Mouse (Mus musculus) layer of hippocampus, adult 9-10 months (tissue): ENCODE measurements around the gene Krt33a.

Source experiments
- DNase-seq: peaks from one replicate; pipeline ENCODE4 v3.0.0; 2022; ENCODE audit warnings: low spot score

The Krt33a gene

DNA sequence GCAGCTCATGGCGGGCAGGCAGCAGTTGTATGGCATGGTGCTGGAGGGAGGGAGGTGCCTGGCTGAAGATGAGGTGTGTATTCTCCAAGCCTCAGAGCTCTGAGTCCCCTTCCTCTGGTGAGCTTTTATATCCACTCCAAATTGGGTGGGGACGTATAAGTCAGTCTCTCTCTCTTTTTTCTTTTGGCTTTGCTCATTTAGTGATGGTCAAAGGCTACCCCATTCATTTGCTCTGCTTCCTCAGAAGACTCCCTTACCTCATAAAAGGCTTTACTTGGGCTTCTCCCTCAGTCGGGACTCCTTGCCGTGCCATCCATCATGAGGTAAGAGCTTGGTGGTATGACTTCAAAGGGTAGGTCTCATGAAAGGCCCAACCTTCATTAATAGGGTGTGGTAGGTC, at the start of gene Krt33a:
TSS of gene Krt33a (minus strand) at position 101 of the 400 bp plus-strand sequence.
- DNase-seq, result no peak

DNA sequence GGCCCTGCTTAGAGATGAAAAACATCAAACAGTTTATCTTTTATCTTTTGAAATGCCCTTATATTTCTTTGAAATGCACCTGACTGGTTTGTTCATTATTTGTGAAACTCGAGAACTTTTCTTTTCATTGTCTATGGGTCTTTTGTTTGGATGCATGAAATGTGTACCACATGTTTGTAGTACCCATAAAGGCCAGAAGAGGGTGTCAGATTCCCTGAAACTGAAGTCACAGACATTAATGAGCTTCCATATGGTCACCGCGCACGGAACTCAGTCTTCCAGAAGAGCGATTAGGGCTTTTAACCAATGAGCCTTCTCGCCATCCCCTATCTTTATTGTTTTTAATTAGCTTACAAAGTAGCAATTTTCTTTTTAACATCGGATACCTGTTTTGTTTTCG, 42.9 kb upstream of the Krt33a start:
- no peak for DNase-seq

DNA sequence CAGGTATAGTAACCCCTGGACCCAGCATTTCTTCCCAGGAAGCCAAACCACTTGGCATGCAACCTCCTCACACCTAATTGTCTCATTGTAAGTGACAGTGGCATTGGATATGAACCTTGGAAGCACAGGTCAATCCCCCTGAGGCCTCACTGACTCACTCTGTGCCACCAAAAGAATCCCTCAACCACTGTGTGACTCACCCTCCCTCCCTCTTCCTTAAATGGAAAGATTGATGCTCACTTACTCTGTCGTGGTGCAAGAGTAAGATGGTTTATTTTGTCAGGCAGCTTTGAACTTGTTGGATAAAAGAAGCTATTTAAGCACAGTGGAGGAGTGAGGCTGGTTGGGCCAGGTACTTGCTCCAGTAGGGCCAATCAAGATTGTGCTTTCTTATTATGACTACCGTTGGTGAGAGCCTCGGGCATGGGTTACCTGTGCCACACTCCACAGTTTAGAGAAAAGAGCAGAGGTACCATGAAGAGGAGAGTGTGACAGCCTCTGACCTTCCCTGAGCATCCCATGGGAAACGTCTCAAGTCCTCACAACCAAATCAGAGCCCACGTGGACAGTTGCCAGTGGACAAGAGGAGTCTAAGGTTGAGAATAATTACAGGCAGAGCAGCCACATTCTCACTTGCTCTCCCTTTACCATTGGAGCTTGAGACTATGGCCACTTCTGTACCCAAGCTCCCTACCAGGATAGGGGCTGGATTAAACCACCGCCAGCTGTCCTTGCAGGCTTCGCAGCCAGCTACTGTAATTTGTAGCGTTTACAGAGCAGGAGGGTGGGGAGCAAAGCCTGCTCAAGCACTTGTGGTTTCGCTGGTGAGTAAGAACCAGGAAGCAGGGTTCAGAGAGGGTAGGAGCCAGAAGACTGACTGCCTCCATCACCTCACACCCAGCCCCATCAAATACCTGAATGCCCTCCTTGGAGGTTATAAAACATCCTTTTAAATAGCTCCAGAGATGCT, 40.0 kb upstream of the Krt33a start:
- no peak for DNase-seq

DNA sequence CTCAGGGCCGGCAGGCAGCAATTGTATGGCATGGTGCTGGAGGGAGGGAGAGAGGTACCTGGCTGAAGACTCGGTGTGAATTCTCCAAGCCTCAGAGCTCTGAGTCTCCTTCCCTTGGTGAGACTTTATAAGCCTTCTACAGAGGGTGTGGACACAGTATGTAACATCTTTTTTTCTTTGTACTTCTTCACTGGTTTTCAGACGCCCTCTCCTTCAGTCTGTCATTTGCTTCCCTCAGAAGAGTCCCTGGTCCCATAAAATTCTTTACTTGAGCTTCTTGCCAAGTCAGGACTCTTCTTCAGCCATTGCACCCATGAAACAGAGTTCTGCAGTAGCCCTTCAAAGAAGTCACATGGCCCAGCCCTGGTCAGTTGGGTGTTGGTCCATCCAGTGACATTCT, 34.4 kb upstream of the Krt33a start, which contains the start of gene Krt31:
TSS of gene Krt31 (minus strand) at position 101 of the 400 bp plus-strand sequence.
- no peak for DNase-seq

DNA sequence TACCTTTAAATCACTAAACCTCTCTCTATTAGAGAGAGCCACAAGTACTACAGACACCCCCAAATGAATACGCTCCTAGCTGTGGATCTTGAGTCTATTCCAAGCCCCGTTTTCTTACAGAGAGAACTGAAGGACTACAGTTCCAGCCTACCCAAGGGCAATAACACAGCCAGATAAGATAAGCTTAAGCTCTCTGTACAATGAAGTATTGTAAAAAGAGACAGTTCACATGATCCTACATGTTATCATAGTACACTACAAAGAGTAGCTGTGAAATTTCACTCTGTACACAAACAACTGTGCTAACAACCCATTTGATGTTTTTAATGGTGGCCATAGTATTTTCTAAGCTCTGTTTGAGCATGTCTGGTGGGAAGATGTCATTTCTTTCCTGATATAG, 31.2 kb upstream of the Krt33a start:
- DNase-seq, result no peak

DNA sequence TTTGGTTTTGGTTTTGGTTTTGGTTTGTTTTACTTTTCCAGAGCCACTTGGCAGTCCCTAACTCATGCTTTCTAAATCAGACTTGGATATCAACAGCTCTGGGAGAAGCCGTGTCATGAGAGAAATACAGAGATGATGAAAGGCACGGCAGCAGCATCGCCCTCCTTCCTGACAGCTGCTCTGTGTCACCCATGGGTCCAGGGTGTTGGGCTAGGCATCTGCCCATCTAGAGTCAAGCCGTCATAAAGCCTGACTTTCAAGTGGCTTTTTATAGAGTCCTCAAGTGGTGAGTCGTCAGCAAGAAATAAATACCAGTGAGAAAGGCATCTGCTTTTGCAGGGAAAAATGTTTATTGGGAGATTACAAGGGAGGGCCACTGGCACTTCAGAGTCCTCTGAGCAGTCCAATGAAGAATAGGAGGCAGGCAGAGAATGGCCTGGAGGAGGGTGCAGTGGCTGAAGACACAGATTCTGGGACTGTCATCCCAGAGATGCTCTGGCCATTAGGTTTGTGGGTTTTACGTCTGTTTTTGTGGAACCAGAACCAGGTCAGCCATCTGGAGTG, 30.4 kb upstream of the Krt33a start:
- DNase-seq, result no peak

DNA sequence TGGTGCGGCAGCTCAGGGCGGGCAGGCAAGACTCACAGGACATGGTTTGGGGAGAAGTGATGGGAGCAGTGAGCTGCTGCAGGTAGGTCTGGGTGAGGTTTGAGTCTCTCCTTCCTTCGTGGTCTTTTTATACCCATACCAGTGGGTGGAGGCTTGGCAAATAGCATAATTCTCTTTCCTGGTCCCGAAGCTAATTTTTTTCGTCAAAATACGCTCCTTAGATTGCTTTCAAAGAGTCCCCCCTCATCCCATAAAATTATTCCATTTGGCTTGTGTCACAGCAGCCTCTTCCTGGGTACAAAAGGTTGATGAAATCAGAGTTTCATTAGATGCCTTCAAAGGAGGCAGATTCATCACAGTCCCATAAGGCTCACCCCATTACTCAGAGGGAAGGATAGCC, 25.4 kb upstream of the Krt33a start, which contains the start of gene Krt34:
TSS of gene Krt34 (minus strand) at position 101 of the 400 bp plus-strand sequence.
- DNase-seq, result no peak

DNA sequence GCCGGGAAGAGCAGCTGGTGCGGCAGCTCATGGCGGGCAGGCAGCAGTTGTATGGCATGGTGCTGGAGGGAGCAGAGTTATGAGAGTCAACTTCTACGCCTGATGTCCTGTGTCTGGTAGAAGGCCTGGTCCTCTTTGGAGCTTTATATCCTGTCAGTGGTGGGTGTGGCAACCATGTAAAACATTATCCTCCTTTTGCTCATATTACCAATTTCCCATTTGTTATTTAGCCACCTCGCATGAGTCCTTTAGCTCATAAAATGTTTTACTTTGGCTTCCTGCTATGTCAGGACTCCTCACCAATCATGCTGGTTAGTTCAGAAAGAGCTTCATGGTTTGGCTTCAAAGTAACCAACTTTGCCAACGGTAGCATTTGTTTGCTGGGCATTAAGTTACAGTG, 13.8 kb upstream of the Krt33a start, which contains the start of gene Krt33b:
TSS of gene Krt33b (minus strand) at position 101 of the 400 bp plus-strand sequence.
- DNase-seq, result no peak

DNA sequence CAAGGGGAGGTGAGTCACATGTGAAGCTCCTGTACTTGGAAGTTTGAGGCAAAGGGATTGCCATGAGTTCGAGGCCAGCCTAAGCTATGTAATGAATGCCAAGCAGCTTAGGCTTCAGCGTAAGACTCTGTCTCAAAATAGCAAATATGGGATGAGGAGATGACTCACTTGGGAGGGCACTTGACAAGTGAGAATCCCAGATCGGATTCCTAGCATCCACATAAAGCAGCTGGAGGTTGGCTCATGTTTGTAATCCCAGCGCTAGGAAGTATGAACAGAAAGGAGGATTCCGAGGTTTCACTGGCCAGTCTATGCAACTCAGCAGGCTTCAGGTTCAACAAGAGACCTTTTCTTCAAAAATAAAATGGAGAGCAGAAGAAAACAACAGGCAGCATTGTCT, 5.4 kb upstream of the Krt33a start:
- no peak for DNase-seq

DNA sequence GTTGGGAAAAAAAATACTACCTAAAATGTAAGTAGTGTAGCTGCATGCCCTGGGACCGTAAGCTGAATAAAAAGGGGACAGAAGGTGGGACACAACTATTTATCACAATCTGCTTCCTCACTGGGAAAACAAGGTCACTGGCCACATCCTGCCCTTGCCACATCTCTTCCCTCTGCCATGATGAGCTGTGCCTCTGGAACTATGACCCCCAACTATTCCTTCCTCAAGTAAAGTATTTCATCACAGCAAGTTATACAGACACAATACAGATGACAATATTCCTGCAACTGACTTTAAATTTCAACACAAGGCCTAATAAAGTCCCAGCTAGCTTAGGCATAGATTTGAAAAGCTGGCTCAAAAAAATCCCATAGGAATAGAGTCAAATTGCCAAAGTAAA, 3.5 kb upstream of the Krt33a start:
- no peak for DNase-seq

DNA sequence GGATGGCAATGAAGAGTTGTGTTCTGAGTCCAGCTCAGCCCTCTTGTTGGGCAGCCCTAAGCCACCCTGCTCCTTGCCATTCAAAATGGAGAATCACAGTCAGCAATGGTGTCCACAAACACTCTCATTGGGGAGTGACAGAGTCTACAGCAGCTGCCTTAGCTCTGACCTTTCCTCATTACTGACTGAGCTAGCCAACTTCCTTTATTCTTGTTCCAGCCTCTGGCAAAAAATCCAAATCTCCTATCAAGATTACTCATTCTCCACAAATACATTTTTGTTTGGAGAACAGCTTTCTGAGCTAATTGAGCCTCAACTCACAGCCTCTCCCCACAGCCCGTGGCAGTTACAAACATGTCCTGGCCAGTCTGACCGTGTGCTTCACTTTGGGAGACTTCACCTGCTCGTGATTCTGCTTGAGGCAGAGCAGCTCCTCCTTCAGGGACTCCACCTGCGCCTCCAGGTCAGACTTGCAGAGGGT, 2.3 kb downstream of the Krt33a start:
- no peak for DNase-seq

DNA sequence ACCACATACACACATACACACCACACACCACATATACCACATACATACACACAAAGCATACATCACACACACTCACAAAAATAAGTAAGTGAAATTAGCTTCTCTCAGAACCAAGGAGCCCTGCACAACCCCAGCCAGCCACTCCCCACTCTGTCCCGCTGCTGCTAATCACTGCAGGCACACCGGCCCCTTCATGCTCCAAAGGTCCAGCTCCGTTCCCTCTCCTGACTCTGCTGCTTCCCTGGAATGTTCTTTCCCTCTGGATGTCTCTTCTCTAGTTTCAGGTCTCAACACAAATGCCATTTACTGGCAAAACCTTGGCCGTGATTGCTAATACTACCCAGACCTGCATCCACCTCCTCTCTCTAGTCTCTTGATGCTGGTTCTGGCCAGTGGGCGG, 5.3 kb downstream of the Krt33a start:
- no peak for DNase-seq

DNA sequence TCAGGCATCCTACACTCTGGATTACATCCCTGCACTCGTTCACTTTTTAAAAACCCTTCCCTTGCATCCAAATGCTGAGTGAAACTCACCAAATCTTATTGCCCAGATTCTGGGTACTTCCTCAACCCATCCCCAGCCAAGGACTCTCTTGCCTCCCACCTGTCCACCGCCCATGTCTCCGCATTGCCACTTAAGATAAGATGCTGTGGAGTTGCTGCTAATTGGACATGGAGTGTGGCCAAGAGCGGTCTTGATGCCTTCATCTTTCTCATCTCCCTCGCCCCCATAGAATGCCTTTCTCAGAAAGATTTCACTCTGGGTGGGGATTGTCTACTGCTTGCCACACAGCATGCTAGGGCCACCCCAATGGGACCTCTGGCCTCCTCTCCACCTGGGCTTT, 7.7 kb downstream of the Krt33a start:
- DNase-seq, result no peak

DNA sequence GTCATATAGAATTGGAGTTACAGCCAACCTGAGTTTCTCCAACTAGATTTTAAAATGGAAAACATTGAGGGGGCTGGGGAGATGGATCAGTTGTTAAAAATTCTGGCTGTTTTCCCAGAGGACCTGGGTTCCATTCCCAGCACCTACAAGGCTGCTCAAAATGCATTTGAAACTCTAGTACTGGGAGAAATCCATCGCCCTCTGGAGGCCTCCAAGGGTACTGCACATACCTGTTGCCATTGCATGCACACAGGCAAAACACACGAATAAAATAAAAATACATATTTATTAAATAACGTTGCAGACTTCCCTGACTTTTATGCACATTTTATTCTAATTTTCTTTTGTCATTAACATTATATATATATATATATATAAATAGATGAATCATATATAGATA, 9.4 kb downstream of the Krt33a start:
- DNase-seq, result no peak

DNA sequence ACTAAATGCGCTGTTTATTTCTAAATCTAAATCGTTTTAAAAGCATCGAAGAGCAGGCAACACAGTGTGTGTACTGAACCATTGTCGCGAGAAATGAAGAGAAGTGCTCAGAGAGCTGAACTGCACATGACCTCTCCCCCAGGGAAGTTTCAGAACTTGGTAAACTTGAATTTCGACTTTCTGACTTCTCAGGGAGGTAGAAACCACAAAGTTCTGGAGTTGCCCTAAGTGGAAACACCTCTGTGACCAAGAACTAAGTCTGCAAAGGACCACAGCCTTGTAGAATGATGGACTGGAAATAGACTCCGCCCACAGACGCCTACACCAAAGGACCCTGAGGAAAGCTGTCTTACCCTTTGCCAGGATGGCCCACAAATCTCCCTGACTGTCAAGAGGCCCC, 10.1 kb downstream of the Krt33a start:
- DNase-seq, result no peak

DNA sequence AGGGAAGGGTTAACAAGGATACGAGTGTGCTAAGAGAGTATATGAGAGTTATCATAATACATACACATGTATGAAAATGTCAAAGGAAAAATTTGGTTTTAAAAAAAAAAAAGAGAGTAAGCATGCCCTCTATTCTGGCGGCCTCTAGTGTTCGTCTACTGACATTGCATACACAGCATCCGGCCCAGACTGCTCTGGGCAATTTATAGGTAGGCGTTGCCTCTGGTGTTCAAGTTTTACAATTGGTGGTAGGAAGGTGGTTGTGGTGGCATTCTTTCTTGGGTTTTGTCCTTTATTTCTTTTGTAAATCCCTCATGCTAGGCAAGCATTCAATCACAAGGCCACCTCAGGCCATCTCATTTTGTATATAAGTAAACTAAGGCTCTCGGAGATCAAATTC, 11.2 kb downstream of the Krt33a start:
- DNase-seq, result peak; percentile 59

DNA sequence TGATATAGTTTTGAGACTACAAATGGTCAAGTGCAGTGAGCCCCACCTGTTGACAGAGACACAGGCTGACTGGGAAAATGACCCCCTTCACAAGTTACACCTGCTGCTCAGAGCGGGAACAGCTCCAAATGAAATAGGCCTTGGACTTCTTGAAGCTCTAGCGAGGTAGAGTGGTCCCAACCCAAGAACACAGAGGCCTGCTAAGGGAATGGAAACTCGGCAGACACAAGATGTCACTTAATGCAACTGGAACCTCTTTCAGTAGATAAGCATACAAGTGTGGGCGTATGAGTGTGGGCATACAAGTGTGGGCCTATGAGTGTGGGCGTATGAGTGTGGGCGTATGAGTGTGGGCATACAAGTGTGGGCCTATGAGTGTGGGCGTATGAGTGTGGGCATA, 16.9 kb downstream of the Krt33a start:
- no peak for DNase-seq

DNA sequence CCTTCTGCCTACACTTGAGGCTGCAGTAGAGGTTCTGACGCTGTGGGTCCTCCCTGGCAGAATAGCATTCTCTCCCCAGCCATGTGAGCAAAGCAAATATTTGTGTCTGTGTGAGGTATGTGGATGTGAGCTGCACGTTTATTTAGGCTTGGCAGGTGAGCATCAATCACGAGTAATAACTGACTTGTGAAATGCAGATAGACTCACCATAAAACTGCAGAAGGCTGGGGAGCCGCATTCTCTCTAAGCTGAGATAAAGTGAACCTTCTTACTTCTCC, 21.7 kb downstream of the Krt33a start:
- DNase-seq, result no peak

DNA sequence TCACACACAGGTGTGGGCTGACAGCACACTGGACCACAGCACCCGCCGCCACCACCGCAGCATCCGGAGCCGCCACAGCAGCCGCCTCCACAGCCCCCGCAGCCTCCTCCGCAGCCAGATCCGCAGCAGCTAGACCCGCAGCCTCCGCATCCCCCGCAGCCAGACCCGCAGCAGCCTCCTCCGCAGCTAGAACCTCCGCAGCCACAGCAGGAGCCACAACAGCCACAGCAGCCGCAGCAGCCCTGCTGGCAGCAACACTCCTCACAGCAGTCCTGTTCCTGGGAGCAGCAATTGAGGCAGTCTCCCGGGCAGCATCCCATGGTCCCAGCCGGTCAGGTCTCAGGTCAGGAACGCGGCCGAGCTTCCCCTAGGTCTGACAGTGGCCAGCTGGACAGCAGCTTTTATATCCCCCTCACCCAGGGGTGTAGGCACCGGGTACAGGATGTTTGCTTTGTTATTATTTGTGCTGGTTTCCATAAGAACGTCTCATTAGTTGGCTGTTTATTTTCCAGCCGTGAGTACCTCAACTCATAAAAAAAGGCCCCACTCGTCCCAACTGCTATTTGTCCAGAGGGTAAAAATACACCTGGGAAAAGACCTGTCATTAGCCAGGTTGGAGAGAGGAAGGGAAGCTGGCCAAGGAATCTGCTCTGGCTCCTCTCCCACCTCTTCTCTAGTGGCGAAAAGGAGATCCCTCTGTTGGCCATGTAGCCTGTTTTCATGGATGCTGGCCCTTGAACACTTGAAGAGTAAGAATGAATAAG, 22.2 kb downstream of the Krt33a start, which contains the start of gene Krtap17-1:
TSS of gene Krtap17-1 (minus strand) at position 375 of the 764 bp plus-strand sequence.
- no peak for DNase-seq

DNA sequence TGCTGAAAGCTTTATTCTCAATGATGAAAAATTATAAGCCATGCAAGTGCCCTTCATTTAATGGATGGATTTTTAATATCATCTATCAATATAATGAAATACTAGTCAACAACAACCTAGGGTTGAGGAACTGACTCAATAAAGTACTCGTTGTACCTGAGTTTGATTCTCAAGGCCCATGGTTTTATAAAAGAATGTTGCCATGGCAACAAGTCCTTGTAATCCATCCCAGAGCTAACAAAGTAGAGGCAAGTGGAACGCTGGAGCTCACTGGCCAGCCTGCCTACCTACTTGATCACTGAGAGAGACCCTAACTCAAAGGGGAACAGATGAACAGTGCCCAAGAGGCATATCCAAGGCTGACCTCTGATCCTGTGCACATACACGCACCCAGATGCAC, 25.4 kb downstream of the Krt33a start:
- DNase-seq, result no peak

DNA sequence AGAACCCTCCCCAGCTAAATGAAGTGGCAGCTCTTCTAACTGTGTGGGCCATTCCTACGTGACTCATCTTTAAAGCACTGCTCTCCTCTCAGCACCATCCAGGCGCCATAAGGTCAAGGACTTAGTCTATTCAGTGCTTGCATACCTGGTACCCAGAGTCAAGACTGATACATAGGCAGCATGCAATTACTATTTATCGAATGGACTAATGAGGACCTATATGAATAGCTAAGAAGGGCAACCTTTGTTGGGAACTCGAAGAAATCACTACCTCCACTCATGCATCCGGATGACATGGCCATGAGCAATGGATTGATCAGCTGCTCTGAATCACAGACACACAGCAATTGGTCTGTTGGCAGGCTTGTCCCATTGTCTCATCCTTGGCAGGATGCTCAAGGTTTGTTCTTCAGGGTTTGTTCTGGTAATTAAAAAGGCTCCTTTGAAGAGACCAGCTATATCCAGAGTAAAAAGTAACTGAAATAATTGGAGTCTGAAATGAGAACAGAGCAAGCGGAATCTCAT, 26.1 kb downstream of the Krt33a start:
- no peak for DNase-seq

DNA sequence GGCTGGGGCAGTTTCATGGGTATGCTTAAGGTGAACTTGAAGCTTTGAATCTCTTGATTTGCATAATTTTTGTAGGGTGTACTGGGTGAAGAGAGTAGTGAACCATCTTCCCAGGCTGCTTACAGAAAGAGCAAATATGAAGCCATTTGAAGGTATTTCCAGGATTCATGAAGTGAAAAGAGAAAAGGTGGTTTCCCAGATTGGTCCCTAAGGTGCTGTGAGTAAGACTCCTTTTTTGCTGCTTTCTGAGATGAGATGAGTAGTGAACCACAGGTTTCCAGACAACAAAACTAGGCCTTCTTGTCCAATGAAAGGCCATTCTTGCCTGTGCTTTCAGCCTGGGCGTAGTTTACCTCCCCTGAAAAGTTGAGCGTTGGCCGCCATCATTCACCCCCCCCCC, 27.5 kb downstream of the Krt33a start:
- DNase-seq, result no peak
